Mouse (Mus musculus) embryonic facial prominence, embryonic 10.5 days (tissue): ENCODE results near the gene Prkcsh. TPM values are rescaled to one million over a fixed set of nuclear protein-coding genes. Genes with fewer than 3 reads are reported as not detected.

ENCODE experiments used
- DNase-seq: peaks from one replicate; pipeline ENCODE4 v3.0.0-alpha.2; 2017; ENCODE audit warnings: low spot score
- H3K27ac ChIP-seq: fragments of 300-500 bp; sonication (generic); replicated peaks from 2 replicates; pipeline ENCODE4 v1.5.1; 2016; ENCODE audit warnings: mild to moderate bottlenecking
- H3K27me3 ChIP-seq: fragments of 300-500 bp; sonication (generic); replicated peaks from 2 replicates; pipeline ENCODE4 v1.6.1; 2016; ENCODE audit warnings: low read depth, mild to moderate bottlenecking; ENCODE audit not compliant: poor library complexity, severe bottlenecking
- H3K36me3 ChIP-seq: fragments of 300-500 bp; sonication (generic); replicated peaks from 2 replicates; pipeline ENCODE4 v1.6.1; 2016; ENCODE audit warnings: mild to moderate bottlenecking, moderate library complexity
- H3K4me1 ChIP-seq: fragments of 300-500 bp; sonication (generic); 2 replicates; pipeline ENCODE4 v1.6.1; 2016
- H3K4me3 ChIP-seq: fragments of 300-500 bp; sonication (generic); 2 replicates; pipeline ENCODE4 v1.5.1; 2016; ENCODE audit warnings: mild to moderate bottlenecking, moderate library complexity
- H3K9me3 ChIP-seq: fragments of 300-500 bp; sonication (generic); 2 replicates; pipeline ENCODE4 v1.6.1; 2016; ENCODE audit warnings: mild to moderate bottlenecking
- WGBS: fragments of 180-500 bp; shearing (Covaris S2); methylation state at CpG from one replicate; pipeline ENCODE4 v1.1.7; 2016; 5-methylcytosine and 5-hydroxymethylcytosine counted together
- polyA plus RNA-seq: library from polyadenylated mRNA; unstranded; fragments of >200 nt; fragmentation: Nextera tagmentation; extraction: Ambion mirVana; gene quantifications from 2 replicates; pipeline ENCODE4 v1.2.1, GENCODE M21; 2016

The Prkcsh gene
- 107 and 115 TPM in 2 replicates for polyA plus RNA-seq

GRCm38 (mm10) chr9:22002194-22003162 is at the start of gene Prkcsh, which contains the start of gene Ccdc151:
TSS of gene Prkcsh (plus strand) at chr9:22002806.
TSS of gene Ccdc151 (minus strand) at chr9:22002634.
- Histone ChIP-seq H3K4me1 (peaks cover 36% of the 10 kb centered on the region), H3K36me3 (peaks cover 38% of the 10 kb centered on the region), H3K27ac (peak within 1 kb of the TSS; percentile 83), H3K4me3 (peak within 1 kb of the TSS; percentile 87), H3K27me3 (peaks cover 5% of the 10 kb centered on the region), H3K9me3 (no peaks in the 10 kb centered on the region)
- DNase-seq = peak; percentile 99
- WGBS = 6% methylated on average over 57 of the region's 57 CpGs

GRCm38 (mm10) chr9:21953600-21953999 is 49.0 kb upstream of the Prkcsh start:
- 20% methylated on average over 3 of the region's 3 CpGs for WGBS

GRCm38 (mm10) chr9:21954635-21955034 is 48.0 kb upstream of the Prkcsh start:
- H3K27me3 ChIP-seq = peaks cover 10% of the 10 kb centered on the region
- 0 out of 2 replicates have a peak, but pooled peaks cover 6% of the 10 kb centered on the region for H3K36me3 ChIP-seq
- 89% methylated on average over 3 of the region's 3 CpGs for WGBS
- DNase-seq = no peak
- H3K4me1 ChIP-seq = peaks cover 13% of the 10 kb centered on the region
- no peak overlapping the region for H3K27ac ChIP-seq
- H3K4me3 ChIP-seq = peak overlapping the region; percentile 76
- H3K9me3 ChIP-seq = no peaks in the 10 kb centered on the region

More at GRCm38 (mm10) chr9:21953600-21953999, 49.0 kb upstream of the Prkcsh start:
- no peak overlapping the region for H3K4me3 ChIP-seq
- H3K9me3 ChIP-seq = no peaks in the 10 kb centered on the region
- H3K27me3 ChIP-seq = peaks cover 6% of the 10 kb centered on the region
- no peaks in the 10 kb centered on the region for H3K36me3 ChIP-seq
- H3K27ac ChIP-seq = no peak overlapping the region
- no peak for DNase-seq
- H3K4me1 ChIP-seq = peaks cover 13% of the 10 kb centered on the region

GRCm38 (mm10) chr9:21955225-21955569 is 47.4 kb upstream of the Prkcsh start:
- Histone ChIP-seq H3K27ac (peak overlapping the region; percentile 96), H3K36me3 (0 out of 2 replicates have a peak, but pooled peaks cover 6% of the 10 kb centered on the region), H3K9me3 (no peaks in the 10 kb centered on the region), H3K4me1 (peaks cover 14% of the 10 kb centered on the region), H3K27me3 (peaks cover 16% of the 10 kb centered on the region), H3K4me3 (peak overlapping the region; percentile 76)
- DNase-seq = no peak
- WGBS = 2% methylated on average over 18 of the region's 18 CpGs

- Histone ChIP-seq H3K27me3 (peaks cover 21% of the 10 kb centered on the region), H3K27ac (peak within 1 kb of the TSS; percentile 96), H3K4me3 (peak within 1 kb of the TSS; percentile 76), H3K36me3 (0 out of 2 replicates have a peak, but pooled peaks cover 6% of the 10 kb centered on the region), H3K9me3 (no peaks in the 10 kb centered on the region), H3K4me1 (peaks cover 19% of the 10 kb centered on the region)
- WGBS = under 1% methylated on average over 54 of the region's 54 CpGs
- peak; percentile 97 for DNase-seq
These were observed 46.9 kb upstream of the Prkcsh start, which contains the start of gene Swsap1 for GRCm38 (mm10) chr9:21955570-21956281. TSS of gene Swsap1 (plus strand) at chr9:21955755.

GRCm38 (mm10) chr9:21958372-21958771 is 44.2 kb upstream of the Prkcsh start:
- H3K9me3 ChIP-seq = no peaks in the 10 kb centered on the region
- peaks cover 44% of the 10 kb centered on the region for H3K4me1 ChIP-seq
- H3K27ac ChIP-seq = no peak overlapping the region
- DNase-seq = no peak
- no peak overlapping the region for H3K4me3 ChIP-seq
- H3K36me3 ChIP-seq = 0 out of 2 replicates have a peak, but pooled peaks cover 6% of the 10 kb centered on the region
- H3K27me3 ChIP-seq = peaks cover 48% of the 10 kb centered on the region
- WGBS = 84% methylated on average over 5 of the region's 5 CpGs

- Histone ChIP-seq H3K27me3 (peaks cover 56% of the 10 kb centered on the region), H3K27ac (no peak overlapping the region), H3K9me3 (no peaks in the 10 kb centered on the region), H3K4me3 (no peak overlapping the region), H3K36me3 (0 out of 2 replicates have a peak, but pooled peaks cover 6% of the 10 kb centered on the region), H3K4me1 (peaks cover 45% of the 10 kb centered on the region)
- 87% methylated on average over 7 of the region's 7 CpGs for WGBS
- no peak for DNase-seq
These were observed 43.4 kb upstream of the Prkcsh start for GRCm38 (mm10) chr9:21959244-21959643.

GRCm38 (mm10) chr9:21960135-21960534 is 42.5 kb upstream of the Prkcsh start:
- DNase-seq = no peak
- Histone ChIP-seq H3K9me3 (no peaks in the 10 kb centered on the region), H3K27ac (no peak overlapping the region), H3K4me3 (peak overlapping the region; percentile 60), H3K4me1 (peaks cover 45% of the 10 kb centered on the region), H3K36me3 (0 out of 2 replicates have a peak, but pooled peaks cover 6% of the 10 kb centered on the region), H3K27me3 (peaks cover 57% of the 10 kb centered on the region)
- 51% methylated on average over 9 of the region's 9 CpGs for WGBS

- H3K27me3 ChIP-seq = peaks cover 57% of the 10 kb centered on the region
- peaks cover 43% of the 10 kb centered on the region for H3K4me1 ChIP-seq
- 0 out of 2 replicates have a peak, but pooled peaks cover 6% of the 10 kb centered on the region for H3K36me3 ChIP-seq
- no peak overlapping the region for H3K27ac ChIP-seq
- WGBS = 10% methylated on average over 26 of the region's 26 CpGs
- peak overlapping the region; percentile 60 for H3K4me3 ChIP-seq
- DNase-seq = peak; percentile 41
- H3K9me3 ChIP-seq = no peaks in the 10 kb centered on the region
These were observed 41.9 kb upstream of the Prkcsh start for GRCm38 (mm10) chr9:21960558-21961208.

GRCm38 (mm10) chr9:21961366-21961980 is 41.1 kb upstream of the Prkcsh start:
- H3K4me3 ChIP-seq = peak overlapping the region; percentile 60
- 0 out of 2 replicates have a peak, but pooled peaks cover 6% of the 10 kb centered on the region for H3K36me3 ChIP-seq
- DNase-seq = peak; percentile 41
- 2% methylated on average over 35 of the region's 35 CpGs for WGBS
- peaks cover 57% of the 10 kb centered on the region for H3K27me3 ChIP-seq
- H3K9me3 ChIP-seq = no peaks in the 10 kb centered on the region
- peaks cover 40% of the 10 kb centered on the region for H3K4me1 ChIP-seq
- H3K27ac ChIP-seq = no peak overlapping the region; the same call in 1 of the 2 replicates

GRCm38 (mm10) chr9:21962010-21962409 is 40.6 kb upstream of the Prkcsh start:
- no peaks in the 10 kb centered on the region for H3K9me3 ChIP-seq
- 0 out of 2 replicates have a peak, but pooled peaks cover 6% of the 10 kb centered on the region for H3K36me3 ChIP-seq
- peaks cover 57% of the 10 kb centered on the region for H3K27me3 ChIP-seq
- H3K27ac ChIP-seq = peak overlapping the region; percentile 63
- peak overlapping the region; percentile 60 for H3K4me3 ChIP-seq
- DNase-seq = peak; percentile 39
- 1% methylated on average over 15 of the region's 15 CpGs for WGBS
- H3K4me1 ChIP-seq = peaks cover 36% of the 10 kb centered on the region
